Mouse (Mus musculus): ENCODE measurements at regions not wholly inside any gene's neighbourhood (a gene's known extent, or its start where the extent isn't known, plus 50 kb on each side); places are given as distances from the start of the nearest gene placed in this dataset.

DNA sequence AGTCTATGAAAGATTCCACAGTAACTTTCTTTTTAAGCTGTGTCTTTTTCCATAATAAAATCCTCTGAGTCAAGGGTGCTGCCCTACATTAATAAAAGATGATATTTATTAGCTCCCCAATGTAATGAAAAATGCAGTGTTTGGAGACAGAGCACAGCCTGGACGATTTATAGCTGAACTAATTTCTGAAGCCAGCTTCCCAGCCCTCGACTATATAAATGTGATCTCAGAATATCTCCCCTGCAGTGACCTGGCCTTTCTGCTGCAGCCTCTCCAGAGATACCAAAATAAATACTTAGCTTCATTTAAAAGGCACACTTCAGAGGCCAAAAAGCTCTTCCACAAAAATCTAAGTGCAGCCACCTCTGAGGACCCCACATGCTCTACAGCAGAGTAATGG is 534.7 kb downstream of the Zfp619 start:
- no peak for DNase-seq (ENCODE audit: extremely low read depth, insufficient read length, low spot score)

DNA sequence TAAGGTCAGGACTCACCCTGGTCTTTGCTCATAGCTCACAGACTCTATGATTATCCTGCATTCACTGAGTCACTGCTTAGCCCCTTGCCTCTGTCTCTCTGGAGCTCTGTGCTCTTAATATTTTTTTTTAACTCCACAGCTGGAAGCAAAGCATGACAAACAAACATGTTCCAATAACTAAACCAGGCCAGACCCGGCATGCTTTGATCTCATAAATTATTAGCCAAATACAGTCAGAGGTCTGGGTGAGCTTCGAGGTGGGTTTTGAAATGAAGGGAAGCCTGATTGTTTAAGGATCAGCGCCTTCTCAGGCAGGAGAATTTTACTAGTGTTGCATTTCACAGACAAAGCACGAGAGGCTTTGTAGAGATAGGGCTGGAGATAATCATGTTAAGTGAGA is 541.3 kb downstream of the Zfp619 start:
- DNase-seq (ENCODE audit: extremely low read depth, insufficient read length, low spot score): no peak

DNA sequence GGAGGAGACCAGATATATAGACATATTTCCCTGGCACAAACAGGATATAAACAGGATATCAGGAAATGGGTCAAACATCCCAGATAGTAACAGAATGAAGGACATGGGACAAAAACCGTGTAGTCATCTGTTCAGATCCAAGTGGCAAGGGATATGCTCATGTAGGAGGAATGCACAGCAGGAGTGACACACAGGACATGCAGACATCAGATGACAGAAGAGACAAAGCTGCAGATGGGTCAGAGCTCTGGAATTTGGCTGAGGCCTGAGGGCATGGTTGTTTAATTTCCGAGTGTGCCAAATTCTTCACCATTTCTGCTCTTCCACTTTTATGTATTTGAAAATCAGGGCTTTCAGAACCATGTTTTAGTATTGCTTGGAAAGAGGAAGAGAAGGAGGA is 547.1 kb downstream of the Zfp619 start:
- DNase-seq (ENCODE audit: extremely low read depth, insufficient read length, low spot score): peak; percentile 1

DNA sequence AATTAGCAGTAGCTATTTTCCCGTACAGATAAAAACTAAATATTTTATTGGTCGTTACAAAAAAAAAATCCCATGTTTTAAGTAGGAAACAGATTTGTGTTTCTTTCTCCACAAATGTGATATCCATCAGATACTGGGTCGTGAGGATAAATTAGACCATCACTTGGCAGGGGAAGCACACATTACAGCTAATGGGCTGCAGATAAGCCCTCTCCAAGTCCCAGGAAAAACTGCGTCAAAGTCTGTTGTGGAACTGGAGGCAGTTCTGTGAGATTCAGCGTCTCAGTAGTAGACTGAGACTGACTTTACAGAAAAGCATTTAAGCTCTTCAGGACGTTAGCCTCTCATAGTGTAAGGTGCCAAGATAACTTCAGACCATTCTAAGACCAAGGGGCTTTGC is 548.0 kb downstream of the Zfp619 start:
- DNase-seq (ENCODE audit: extremely low read depth, insufficient read length, low spot score): no peak

DNA sequence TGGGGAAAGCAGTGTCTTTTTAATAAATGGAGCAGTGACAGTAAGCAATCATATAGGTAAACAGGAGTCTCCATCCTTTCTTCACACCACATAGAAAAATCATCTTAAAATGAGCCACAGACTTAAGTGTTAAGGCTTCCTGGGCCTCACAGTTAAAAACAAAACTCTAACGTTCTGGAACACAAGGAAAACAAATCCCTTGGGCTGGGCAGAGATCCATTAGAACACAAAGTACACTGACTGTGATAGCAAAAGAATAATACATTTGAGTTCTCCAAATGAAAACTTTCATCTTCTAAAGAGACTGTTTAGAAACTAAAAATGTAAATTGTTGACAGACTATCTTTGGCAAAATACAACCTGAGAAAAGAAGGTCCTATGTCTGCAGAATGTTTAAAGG is 549.8 kb downstream of the Zfp619 start:
- no peak for DNase-seq (ENCODE audit: extremely low read depth, insufficient read length, low spot score)

DNA sequence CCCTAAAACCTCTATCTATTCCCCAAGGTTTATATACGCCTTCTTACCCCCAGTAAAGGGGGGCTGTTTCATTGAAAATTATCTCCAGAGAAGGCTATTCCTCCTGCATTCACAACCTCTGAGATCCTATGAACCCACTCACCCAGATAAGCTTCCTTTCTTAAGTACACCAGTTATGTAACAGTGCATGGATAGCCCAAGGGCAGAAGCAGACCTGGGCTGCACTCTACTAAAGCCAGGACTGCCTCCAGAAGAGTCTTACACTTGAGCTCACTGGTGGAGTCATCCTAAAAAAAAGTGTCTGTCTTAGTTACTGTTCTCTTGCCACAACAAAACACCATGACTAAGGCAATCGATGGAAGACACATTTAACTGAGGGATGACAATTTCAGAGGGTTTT is 553.7 kb downstream of the Zfp619 start:
- no peak for DNase-seq (ENCODE audit: extremely low read depth, insufficient read length, low spot score)

DNA sequence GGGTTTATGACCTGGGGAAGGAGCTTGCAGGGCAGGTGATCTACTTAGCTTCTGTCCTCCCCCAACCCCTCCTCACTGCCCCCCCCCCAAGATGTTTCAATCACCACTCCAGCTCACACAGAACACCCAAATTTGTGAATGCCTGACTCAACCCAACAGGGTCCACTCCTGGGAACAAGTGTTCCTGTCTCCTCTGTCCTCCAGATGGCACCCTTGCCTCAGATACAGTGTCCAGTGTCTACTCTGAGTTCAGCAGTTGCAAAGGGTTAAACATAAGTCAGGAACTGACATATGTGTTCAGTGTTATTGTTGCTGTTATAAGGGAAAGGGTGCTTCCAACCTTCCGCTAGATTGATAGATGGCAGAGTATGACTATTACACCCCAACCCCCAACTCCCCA is 554.9 kb downstream of the Zfp619 start:
- no peak for DNase-seq (ENCODE audit: extremely low read depth, insufficient read length, low spot score)

DNA sequence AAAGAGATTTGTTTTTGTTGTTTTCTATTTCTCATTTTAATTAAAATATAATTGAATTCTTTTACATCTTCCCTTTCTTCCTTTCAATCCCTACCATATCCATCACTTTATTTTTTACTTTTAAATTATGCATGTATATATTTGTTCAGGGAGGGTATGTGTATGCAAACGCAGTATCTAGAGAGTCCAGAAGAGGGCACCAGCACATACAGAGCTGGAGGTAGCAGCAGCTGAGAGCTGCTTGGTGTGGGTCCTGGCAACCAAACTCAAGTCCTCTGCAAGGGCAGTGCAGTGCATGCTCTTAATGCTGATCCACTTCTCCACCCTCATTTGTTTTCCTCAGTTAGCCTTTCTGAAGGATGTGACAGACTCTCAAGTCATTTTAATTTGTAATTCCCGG is 568.7 kb downstream of the Zfp619 start:
- no peak for DNase-seq (ENCODE audit: extremely low read depth, insufficient read length, low spot score)

DNA sequence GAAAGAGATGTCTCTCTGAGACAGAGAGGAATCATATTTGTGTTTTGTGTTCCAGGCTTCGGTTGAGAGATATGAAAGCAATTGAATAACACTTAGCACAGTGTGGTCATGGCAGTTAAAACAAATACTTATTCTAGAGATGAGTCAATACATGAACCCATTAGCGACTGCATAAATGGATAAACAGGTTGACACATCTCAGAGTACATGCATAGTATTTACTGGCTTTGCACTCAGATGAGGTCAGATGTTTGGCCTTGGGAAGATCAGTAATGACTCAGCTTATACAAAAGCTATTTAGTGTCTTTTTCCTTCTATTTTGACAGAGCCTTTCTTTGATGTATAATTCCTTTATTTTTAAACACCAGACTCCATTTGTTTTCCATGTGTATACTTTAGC is 579.5 kb downstream of the Zfp619 start:
- no peak for DNase-seq (ENCODE audit: extremely low read depth, insufficient read length, low spot score)

DNA sequence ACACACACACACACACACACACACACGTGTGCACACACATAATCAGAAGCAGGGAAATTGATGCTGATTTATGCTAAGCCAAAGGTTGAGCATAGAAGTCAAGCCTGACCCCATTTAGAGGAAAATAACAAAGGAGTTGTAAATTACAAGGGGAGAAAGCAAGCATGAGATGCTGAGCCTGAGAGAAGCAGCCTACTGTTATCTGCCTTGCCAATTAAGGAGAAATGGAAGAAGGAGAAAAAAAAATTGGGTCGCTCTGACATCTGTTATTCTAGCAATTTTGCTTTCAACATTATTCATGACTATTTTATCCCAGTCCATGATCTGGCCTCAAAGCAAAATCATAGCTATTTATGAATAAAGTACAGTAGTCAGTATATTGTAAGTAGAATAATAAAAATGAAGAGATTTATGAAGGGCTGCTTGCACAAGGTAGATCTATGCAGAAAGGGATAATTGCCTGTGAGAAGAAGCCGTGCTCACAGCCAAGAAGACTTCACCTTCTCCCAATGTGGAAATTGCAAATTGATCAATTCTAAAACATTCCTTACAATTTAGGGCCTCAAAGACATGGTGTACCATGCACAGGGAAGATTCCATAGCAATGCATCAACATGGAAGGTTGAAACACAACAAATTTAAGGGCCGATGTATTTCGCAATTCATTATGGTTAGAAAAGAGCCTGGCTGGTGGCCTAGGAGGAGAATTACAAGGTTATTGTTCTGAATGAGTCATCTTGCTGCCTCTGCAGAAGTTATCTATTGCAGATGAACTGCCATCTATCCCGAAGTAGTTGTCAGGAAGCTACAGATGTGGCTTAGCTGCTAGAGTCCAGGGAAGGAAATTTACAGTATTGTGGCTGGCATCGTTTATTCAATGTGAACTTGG is 585.7 kb downstream of the Zfp619 start:
- DNase-seq (ENCODE audit: extremely low read depth, insufficient read length, low spot score): no peak

DNA sequence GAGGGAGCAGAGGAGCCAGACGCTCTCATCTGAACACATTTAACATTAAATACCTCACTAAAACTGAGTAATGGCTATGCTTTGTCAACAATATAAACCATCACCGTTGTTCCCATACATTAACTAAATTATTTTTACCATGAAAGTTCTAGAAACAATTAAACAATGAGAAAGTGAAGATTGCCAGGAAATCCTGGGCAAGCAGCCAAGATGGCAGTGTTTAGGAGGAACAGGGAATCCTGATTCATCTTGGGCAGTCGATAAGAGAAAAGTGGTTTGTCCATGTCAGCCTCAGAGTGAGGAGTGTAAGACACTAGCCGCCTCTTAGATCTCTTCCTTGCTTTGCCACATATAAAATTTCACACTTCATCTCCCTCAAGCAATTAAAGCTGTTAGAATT is 625.3 kb downstream of the Zfp619 start:
- no peak for DNase-seq (ENCODE audit: extremely low read depth, insufficient read length, low spot score)

DNA sequence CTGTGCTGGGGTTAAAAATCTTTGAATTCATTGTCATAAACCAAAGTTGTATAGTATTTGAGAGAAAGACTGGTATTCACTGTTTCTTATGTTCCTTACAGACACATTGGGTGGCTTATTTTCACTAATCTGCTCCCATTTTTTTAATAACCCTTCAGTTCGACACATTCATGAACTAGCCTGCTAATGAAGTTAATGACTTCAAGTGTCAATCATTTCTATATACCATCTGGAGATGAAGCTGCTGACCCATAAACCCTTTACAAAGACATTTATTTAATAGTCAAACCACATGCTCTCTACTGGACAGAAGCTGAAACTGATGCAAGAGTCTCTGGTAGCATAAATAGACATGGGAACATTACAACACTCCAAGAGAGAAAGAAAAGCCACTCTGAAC is 626.9 kb downstream of the Zfp619 start:
- DNase-seq (ENCODE audit: extremely low read depth, insufficient read length, low spot score): no peak

DNA sequence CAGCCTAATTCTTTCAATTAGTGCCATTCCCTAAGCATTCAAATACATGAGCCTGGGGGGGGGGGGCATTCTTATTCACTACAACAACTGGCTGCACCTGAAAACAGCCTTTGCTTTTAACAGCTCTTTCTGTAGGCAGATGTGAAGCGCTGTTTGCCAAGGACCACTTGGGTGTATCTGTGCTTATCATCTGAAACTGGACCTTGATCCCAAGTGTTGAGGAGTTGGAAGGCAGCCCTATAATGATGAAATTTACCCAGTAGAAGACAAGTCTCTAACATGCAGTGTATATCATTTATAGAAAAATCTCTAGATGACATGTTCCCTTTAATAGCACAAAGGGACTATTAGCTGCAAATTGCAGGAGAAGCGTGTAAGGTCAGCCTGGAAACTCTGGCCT is 660.0 kb downstream of the Zfp619 start:
- no peak for DNase-seq (ENCODE audit: extremely low read depth, insufficient read length, low spot score)

DNA sequence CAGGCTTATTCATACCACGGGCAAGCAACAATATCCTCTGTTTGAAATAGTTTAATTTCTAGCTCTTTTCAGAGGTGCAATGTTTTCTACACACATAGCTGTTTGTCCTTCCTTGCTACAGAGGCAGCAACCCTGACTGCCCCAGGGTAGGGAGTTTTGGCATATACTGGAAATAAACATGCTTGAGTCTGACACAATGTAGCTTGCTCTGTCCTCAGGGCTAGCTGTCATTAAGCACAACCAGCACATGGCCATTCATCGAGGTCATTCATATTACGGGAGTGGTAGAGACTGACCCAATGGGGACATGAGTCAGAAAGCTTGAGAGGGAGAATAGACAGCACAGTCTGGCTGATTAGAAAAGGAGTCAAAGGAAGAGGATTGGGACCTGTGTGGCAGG is 677.8 kb downstream of the Zfp619 start:
- no peak for DNase-seq (ENCODE audit: extremely low read depth, insufficient read length, low spot score)

DNA sequence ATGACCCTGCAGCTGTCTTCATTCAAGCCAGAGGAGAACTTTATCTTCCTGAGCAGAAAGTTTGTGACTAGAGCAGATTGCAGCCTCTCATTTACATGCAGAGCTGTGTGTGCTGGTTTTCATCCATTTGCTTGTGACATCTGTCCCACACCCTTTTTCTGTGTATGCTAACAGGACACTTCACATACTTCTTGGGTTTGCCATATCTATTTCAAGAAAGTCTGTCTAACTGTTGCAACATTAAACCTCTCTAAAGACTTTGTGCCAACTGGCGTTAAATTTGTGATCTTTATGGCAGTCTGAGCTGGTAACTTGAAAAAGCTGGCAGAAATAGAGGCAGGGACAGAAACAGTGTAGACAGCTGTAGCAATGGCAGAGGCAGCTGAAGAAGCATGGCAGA is 685.0 kb downstream of the Zfp619 start:
- no peak for DNase-seq (ENCODE audit: extremely low read depth, insufficient read length, low spot score)

DNA sequence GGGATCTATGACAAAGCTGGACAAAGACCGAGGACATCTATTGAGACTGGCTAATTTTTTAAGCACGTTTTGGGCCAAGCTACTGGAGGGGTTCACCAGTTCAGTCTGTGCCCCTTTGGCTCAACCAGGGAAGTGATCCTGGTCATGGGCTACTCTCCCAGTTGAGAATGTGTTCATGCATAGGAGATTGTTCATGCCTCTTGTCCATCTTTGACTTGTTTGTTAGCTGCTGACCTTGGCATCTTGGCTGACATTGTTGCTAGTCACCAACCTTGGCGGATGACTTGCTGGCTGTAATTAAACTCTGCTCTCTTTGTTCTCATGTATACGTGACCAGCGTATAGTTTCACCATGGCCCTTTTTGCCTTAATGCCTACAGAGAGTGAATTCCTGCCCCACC is 686.2 kb upstream of the Vstm2b start:
- DNase-seq (ENCODE audit: extremely low read depth, insufficient read length, low spot score): no peak

DNA sequence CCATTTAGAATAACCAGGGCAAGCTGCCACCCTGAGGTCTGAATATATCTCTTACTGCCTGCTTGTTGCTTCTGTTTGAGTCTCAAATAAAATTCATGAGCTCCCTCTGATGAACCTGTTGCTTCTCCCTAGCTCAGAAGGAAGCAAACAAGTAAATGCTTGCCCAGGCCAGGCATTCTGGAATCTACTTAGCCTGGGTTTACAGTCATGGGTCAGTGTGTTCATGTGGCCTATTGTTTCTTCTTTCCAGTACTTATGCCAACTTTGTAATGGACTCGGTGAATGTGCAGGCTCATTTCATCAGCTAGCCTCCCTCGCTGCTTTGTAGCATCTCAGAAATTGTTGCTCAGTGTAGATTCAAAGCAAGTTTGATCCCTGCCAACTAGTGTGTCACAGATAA is 685.6 kb upstream of the Vstm2b start:
- DNase-seq (ENCODE audit: extremely low read depth, insufficient read length, low spot score): no peak

DNA sequence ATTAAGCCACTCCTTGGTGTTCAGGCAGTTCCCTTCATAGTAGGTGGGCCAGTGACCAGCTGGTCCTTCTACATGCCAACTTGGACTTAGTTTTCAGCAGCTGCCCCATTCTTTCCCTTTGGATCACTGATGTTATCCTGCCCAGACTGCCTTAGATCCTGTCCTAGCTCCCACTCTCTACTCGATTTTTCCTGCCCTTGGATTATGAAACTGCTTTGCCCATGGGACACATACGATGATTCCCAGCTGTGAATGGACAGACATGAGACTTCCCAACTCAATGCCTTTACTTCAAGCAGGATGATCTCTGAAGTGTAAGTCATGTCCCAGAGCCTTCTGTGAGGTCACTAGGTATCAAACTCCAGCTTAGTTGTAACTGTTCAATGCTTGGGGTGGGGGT is 684.5 kb upstream of the Vstm2b start:
- no peak for DNase-seq (ENCODE audit: extremely low read depth, insufficient read length, low spot score)

DNA sequence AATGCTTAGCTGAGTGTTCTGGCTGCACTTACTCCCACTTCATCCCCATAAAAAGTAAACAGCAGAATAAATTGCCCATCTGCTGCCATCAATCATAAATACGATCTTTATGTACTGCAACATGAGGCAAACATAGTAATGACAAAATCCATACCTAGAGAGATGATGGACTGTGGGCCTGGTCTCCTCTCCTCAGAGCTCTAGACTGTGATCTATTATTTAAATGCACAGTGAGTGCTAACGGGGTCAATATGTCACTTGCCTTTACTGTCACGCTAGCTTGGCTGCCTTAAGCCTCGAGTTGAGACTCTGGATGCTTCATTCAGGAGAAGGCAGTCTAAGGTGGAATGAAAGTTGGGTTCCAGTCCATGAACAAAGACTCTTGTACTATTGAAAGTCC is 683.7 kb upstream of the Vstm2b start:
- DNase-seq (ENCODE audit: extremely low read depth, insufficient read length, low spot score): no peak

DNA sequence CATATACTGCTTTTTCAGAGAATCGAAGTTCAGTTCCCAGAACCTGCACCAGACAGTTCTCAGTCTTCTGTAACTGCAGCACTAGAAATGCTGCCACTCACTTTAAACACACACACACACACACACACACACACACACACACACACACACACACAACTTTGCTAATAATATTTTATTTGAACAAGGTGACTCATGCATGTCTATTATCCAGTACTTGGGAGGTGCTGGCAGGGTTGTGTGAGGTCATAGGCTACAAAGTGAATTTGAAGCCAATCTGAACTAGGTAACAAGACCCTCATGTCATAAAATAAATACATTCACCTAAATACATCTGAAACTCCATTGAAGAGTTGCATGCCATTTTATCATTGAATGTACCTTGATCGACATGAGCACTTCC is 682.9 kb upstream of the Vstm2b start:
- no peak for DNase-seq (ENCODE audit: extremely low read depth, insufficient read length, low spot score)

DNA sequence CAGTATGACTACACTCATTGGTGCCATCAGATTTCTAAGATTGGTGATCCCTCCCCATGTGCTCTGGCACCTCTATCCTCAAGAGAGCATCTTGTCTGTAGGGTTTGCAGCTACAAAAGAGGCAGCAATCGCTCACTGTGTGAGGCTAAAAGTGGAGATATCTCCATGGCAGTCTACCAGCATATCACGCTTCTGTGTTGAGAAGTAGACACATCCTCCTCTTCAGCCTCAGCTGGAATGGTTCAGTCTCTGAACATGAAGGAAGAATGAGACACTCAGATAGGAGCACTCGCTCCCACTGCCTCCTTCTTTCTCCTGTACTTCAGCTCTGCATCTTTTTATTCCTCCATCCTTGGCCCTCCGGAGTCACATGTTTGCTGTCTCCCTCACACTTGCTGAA is 677.6 kb upstream of the Vstm2b start:
- DNase-seq (ENCODE audit: extremely low read depth, insufficient read length, low spot score): no peak

DNA sequence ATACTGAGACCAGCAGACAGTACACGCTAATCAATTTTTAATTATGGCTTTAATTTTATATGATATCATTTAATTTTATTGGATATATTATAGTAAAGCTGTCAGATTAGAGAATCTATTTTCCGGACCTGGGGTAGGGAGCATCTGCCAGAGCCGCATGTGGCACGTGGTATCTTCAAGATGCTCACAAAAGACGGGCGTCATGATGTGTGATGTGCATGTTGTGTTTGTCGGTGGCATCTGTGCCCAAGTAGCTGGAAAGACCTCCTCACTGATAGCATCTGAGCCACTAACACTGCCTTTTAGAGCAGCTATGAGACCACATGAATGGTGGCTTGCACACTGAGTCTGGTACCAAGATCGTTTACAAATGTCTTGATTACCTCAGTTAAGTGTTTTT is 652.9 kb upstream of the Vstm2b start:
- DNase-seq (ENCODE audit: extremely low read depth, insufficient read length, low spot score): no peak

DNA sequence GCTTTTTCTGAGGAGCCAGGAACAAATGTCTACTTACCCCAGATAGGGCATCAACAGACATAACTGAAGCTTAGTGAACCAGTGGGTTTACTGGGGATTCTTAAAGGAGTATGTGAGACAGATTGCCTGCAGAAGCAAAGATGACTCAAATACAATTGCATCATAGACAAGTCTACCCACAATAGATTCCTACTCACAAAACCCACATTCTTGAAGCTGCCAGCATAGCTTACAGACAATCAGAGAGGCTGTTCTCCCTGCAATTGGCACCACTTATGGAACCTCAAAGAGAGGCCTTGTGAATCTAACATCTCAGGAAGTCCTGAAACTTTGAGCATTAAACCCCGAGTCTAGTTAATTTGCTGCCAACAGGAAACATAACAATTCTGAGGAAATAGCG is 649.6 kb upstream of the Vstm2b start:
- no peak for DNase-seq (ENCODE audit: extremely low read depth, insufficient read length, low spot score)
